Mouse (Mus musculus) urinary bladder, postnatal 10 days (tissue): Measurements from ENCODE around the gene Cep41.

Source experiments
- DNase-seq: peaks from one replicate; pipeline ENCODE4 v3.0.0; 2022; ENCODE audit warnings: low spot score

The Cep41 gene

GRCm38 (mm10) chr6:30624763-30625162 lies 68.8 kb downstream of the Cep41 start:
- DNase-seq: no peak

- DNase-seq: no peak
These were observed 71.6 kb downstream of the Cep41 start for GRCm38 (mm10) chr6:30621986-30622389.

GRCm38 (mm10) chr6:30620994-30621393 lies 72.6 kb downstream of the Cep41 start:
- DNase-seq: no peak

- no peak for DNase-seq
These were observed 73.0 kb downstream of the Cep41 start for GRCm38 (mm10) chr6:30620591-30620990.

- DNase-seq: no peak
These were observed 73.9 kb downstream of the Cep41 start for GRCm38 (mm10) chr6:30619606-30620005.

- no peak for DNase-seq
These were observed 74.8 kb downstream of the Cep41 start for GRCm38 (mm10) chr6:30618735-30619134.

GRCm38 (mm10) chr6:30617959-30618590 lies 75.5 kb downstream of the Cep41 start:
- no peak for DNase-seq

- no peak for DNase-seq
These were observed 76.3 kb downstream of the Cep41 start for GRCm38 (mm10) chr6:30617020-30617958.

- no peak for DNase-seq
These were observed 77.0 kb downstream of the Cep41 start for GRCm38 (mm10) chr6:30616491-30616941.

- no peak for DNase-seq
These were observed 77.8 kb downstream of the Cep41 start for GRCm38 (mm10) chr6:30615741-30616140.

- DNase-seq: no peak
These were observed 79.3 kb downstream of the Cep41 start for GRCm38 (mm10) chr6:30614251-30614650.

GRCm38 (mm10) chr6:30611212-30611611 lies 82.3 kb downstream of the Cep41 start:
- no peak for DNase-seq

GRCm38 (mm10) chr6:30610710-30611109 lies 82.8 kb downstream of the Cep41 start, which contains the start of gene Cpa5:
TSS of gene Cpa5 (plus strand) at chr6:30611010.
- no peak for DNase-seq

- DNase-seq: no peak
These were observed 87.9 kb downstream of the Cep41 start for GRCm38 (mm10) chr6:30605672-30606071.

GRCm38 (mm10) chr6:30605111-30605510 lies 88.4 kb downstream of the Cep41 start:
- DNase-seq: no peak

GRCm38 (mm10) chr6:30604342-30604867 lies 89.1 kb downstream of the Cep41 start:
- no peak for DNase-seq
